Mouse (Mus musculus): Measurements from ENCODE around the gene Vkorc1l1. TPM values are rescaled to one million over a fixed set of nuclear protein-coding genes. Genes with fewer than 3 reads are reported as not detected.

Vkorc1l1 gene
- polyA plus RNA-seq, 1 experiment from 2014 or later = 20.7 TPM

- no peak overlapping the region for H3K9ac ChIP-seq (ENCODE audit: low read depth, low read length)
- H3K4me3 ChIP-seq (replicated peaks; ENCODE audit: low read depth, low read length) = no peak overlapping the region
- no peak for DNase-seq (ENCODE audit: low spot score)
- WGBS = 100% methylated on average over 3 of the region's 3 CpGs
- H3K27me3 ChIP-seq (ENCODE audit: insufficient read depth, low read length) = no peaks in the 10 kb centered on the region
- no peak for ATAC-seq (replicated peaks; ENCODE audit: low FRiP score, low read depth)
- peaks cover 24% of the 10 kb centered on the region; the same call in 1 of the 2 replicates for H3K36me3 ChIP-seq (ENCODE audit: insufficient read depth, low read length)
- no peaks in the 10 kb centered on the region for H3K4me1 ChIP-seq (replicated peaks; ENCODE audit: insufficient read depth, low read length)
- H3K27ac ChIP-seq = no peak overlapping the region
- peak; percentile 33; the same call in 1 of the 2 replicates for TF ChIP-seq CTCF (IDR thresholded peaks at IDR 0.05; ENCODE audit: low read depth)
- H3K4me2 ChIP-seq (ENCODE audit: low read length) = no peak overlapping the region
- H3K9me3 ChIP-seq (replicated peaks; ENCODE audit: low read length) = no peaks in the 10 kb centered on the region
These were observed 73.3 kb downstream of the Vkorc1l1 start for GRCm38 (mm10) chr5:130015104-130015503.

GRCm38 (mm10) chr5:130019461-130019860 is 77.7 kb downstream of the Vkorc1l1 start:
- Histone ChIP-seq H3K4me1 (replicated peaks; ENCODE audit: insufficient read depth, low read length) (0 out of 2 replicates have a peak, but pooled peaks cover 4% of the 10 kb centered on the region), H3K9me3 (replicated peaks; ENCODE audit: low read length) (no peaks in the 10 kb centered on the region), H3K9ac (ENCODE audit: low read depth, low read length) (no peak overlapping the region), H3K27me3 (ENCODE audit: insufficient read depth, low read length) (no peaks in the 10 kb centered on the region), H3K27ac (no peak overlapping the region), H3K4me2 (ENCODE audit: low read length) (no peak overlapping the region), H3K36me3 (ENCODE audit: insufficient read depth, low read length) (0 out of 2 replicates have a peak, but pooled peaks cover 16% of the 10 kb centered on the region), H3K4me3 (replicated peaks; ENCODE audit: low read depth, low read length) (no peak overlapping the region)
- no peak for ATAC-seq (replicated peaks; ENCODE audit: low FRiP score, low read depth)
- no peak for TF ChIP-seq CTCF (IDR thresholded peaks at IDR 0.05; ENCODE audit: low read depth)
- DNase-seq (ENCODE audit: low spot score) = no peak
- 71% methylated on average over 8 of the region's 8 CpGs for WGBS

GRCm38 (mm10) chr5:130021361-130021966 is 79.7 kb downstream of the Vkorc1l1 start:
- ATAC-seq (replicated peaks; ENCODE audit: low FRiP score, low read depth) (no peak), DNase-seq (ENCODE audit: low spot score) (no peak)
- 0 out of 2 replicates have a peak overlapping the region, but pooled peaks have one; percentile 8 for H3K27ac ChIP-seq
- 67% methylated on average over 5 of the region's 5 CpGs for WGBS
- H3K4me1 ChIP-seq (replicated peaks; ENCODE audit: insufficient read depth, low read length) = 0 out of 2 replicates have a peak, but pooled peaks cover 4% of the 10 kb centered on the region
- no peak overlapping the region for H3K4me2 ChIP-seq (ENCODE audit: low read length)
- no peaks in the 10 kb centered on the region for H3K27me3 ChIP-seq (ENCODE audit: insufficient read depth, low read length)
- no peak overlapping the region for H3K9ac ChIP-seq (ENCODE audit: low read depth, low read length)
- 0 out of 2 replicates have a peak, but pooled peaks cover 7% of the 10 kb centered on the region for H3K36me3 ChIP-seq (ENCODE audit: insufficient read depth, low read length)
- H3K9me3 ChIP-seq (replicated peaks; ENCODE audit: low read length) = no peaks in the 10 kb centered on the region
- TF ChIP-seq CTCF (IDR thresholded peaks at IDR 0.05; ENCODE audit: low read depth) = no peak
- no peak overlapping the region for H3K4me3 ChIP-seq (replicated peaks; ENCODE audit: low read depth, low read length)

DNA sequence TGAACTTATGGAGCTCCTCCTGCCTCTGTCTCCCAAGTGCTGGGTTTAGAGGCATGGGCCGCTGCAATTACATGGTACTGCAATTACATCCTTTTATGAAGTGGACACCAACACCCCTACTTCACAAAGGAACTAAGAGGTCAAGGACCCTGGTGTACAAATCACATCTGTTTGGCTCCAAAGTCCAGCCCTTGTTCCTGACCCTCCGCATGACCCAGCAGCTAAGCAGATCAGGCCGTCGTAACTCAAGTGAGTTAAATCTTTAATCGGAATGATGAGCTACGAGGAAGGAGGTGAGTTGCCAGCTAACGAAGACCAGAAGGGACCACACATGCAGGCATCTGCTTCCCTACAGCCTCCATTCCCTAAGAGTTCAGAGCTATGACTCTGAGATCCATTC is 80.6 kb downstream of the Vkorc1l1 start:
- DNase-seq (ENCODE audit: low spot score) (no peak), ATAC-seq (replicated peaks; ENCODE audit: low FRiP score, low read depth) (no peak)
- Histone ChIP-seq H3K27ac (no peak overlapping the region), H3K4me2 (ENCODE audit: low read length) (no peak overlapping the region), H3K27me3 (ENCODE audit: insufficient read depth, low read length) (no peaks in the 10 kb centered on the region), H3K9me3 (replicated peaks; ENCODE audit: low read length) (no peaks in the 10 kb centered on the region), H3K36me3 (ENCODE audit: insufficient read depth, low read length) (0 out of 2 replicates have a peak, but pooled peaks cover 7% of the 10 kb centered on the region), H3K4me1 (replicated peaks; ENCODE audit: insufficient read depth, low read length) (0 out of 2 replicates have a peak, but pooled peaks cover 4% of the 10 kb centered on the region), H3K4me3 (replicated peaks; ENCODE audit: low read depth, low read length) (no peak overlapping the region), H3K9ac (ENCODE audit: low read depth, low read length) (0 out of 2 replicates have a peak overlapping the region, but pooled peaks have one; percentile 13)
- TF ChIP-seq CTCF (IDR thresholded peaks at IDR 0.05; ENCODE audit: low read depth) = no peak
- 36% methylated on average over 7 of the region's 7 CpGs for WGBS

GRCm38 (mm10) chr5:130023067-130023766 is 81.4 kb downstream of the Vkorc1l1 start:
- DNase-seq (ENCODE audit: low spot score) = no peak
- Histone ChIP-seq H3K27me3 (ENCODE audit: insufficient read depth, low read length) (no peaks in the 10 kb centered on the region), H3K4me1 (replicated peaks; ENCODE audit: insufficient read depth, low read length) (0 out of 2 replicates have a peak, but pooled peaks cover 4% of the 10 kb centered on the region), H3K36me3 (ENCODE audit: insufficient read depth, low read length) (0 out of 2 replicates have a peak, but pooled peaks cover under 1% of the 10 kb centered on the region), H3K9ac (ENCODE audit: low read depth, low read length) (0 out of 2 replicates have a peak overlapping the region, but pooled peaks have one; percentile 13), H3K4me2 (ENCODE audit: low read length) (peak overlapping the region; percentile 89), H3K9me3 (replicated peaks; ENCODE audit: low read length) (no peaks in the 10 kb centered on the region), H3K4me3 (replicated peaks; ENCODE audit: low read depth, low read length) (peak overlapping the region; percentile 70), H3K27ac (no peak overlapping the region)
- no peak for TF ChIP-seq CTCF (IDR thresholded peaks at IDR 0.05; ENCODE audit: low read depth)
- 40% methylated on average over 12 of the region's 12 CpGs for WGBS
- ATAC-seq (replicated peaks; ENCODE audit: low FRiP score, low read depth) = no peak

- peak overlapping the region; percentile 89 for H3K4me2 ChIP-seq (ENCODE audit: low read length)
- under 1% methylated on average over 32 of the region's 32 CpGs for WGBS
- peak overlapping the region; percentile 70 for H3K4me3 ChIP-seq (replicated peaks; ENCODE audit: low read depth, low read length)
- peak; percentile 84 for TF ChIP-seq CTCF (IDR thresholded peaks at IDR 0.05; ENCODE audit: low read depth)
- peak overlapping the region; percentile 67 for H3K9ac ChIP-seq (ENCODE audit: low read depth, low read length)
- H3K36me3 ChIP-seq (ENCODE audit: insufficient read depth, low read length) = no peaks in the 10 kb centered on the region
- H3K27me3 ChIP-seq (ENCODE audit: insufficient read depth, low read length) = no peaks in the 10 kb centered on the region
- ATAC-seq (replicated peaks; ENCODE audit: low FRiP score, low read depth) (peak; percentile 92), DNase-seq (ENCODE audit: low spot score) (peak; percentile 97)
- 0 out of 2 replicates have a peak, but pooled peaks cover 4% of the 10 kb centered on the region for H3K4me1 ChIP-seq (replicated peaks; ENCODE audit: insufficient read depth, low read length)
- no peaks in the 10 kb centered on the region for H3K9me3 ChIP-seq (replicated peaks; ENCODE audit: low read length)
- H3K27ac ChIP-seq = peak overlapping the region; percentile 90
These were observed 82.2 kb downstream of the Vkorc1l1 start for GRCm38 (mm10) chr5:130023767-130024539.

Data from kidney, postnatal 0 days (tissue).